Mouse (Mus musculus): ENCODE measurements around the gene Elmod3. TPM values are rescaled to one million over a fixed set of nuclear protein-coding genes. Genes with fewer than 3 reads are reported as not detected.
A peak's percentile ranks its signal among the peaks of the same experiment; 100 is the strongest.
"Not testable (repeated sequence)": the region's sequence is repeated elsewhere in the genome, so short reads cannot be mapped to it uniquely, and the experiment has no call there.

Elmod3 gene
- polyA plus RNA-seq, 1 experiment from 2014 or later, result 16.7 TPM

DNA sequence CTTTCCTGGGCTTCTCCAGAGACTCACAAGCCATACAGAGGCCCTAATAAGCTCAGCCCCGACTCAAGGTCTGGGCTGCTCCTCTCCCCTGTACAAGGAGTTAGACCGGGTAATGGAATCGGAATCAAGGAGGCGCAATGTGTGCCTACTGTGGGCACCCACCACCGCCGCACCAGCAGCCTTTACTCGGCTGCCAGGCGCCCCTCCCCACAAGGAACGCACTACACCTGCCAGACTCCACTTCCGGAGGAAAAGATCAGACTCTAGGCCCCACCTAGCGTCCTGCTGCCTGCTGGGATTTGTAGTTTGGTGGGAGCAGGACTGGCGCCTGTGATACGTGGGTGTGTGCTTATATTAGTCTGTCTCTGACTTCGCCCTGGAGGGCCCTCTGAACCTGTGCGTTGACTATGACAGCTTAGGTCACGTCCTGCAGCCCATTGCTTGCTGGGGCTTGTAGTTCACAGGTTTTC lies 59.6 kb downstream of the Elmod3 start:
- 1% methylated on average over 16 of the region's 16 CpGs for WGBS
- Histone ChIP-seq H3K36me3 (no peaks in the 10 kb centered on the region), H3K27me3 (no peaks in the 10 kb centered on the region), H3K4me3 (peak overlapping the region; percentile 55), H3K9ac (peak overlapping the region; percentile 59), H3K4me1 (peaks cover 28% of the 10 kb centered on the region), H3K4me2 (replicated peaks) (peak overlapping the region; percentile 83), H3K9me3 (peaks cover 4% of the 10 kb centered on the region; the same call in 1 of the 2 replicates), H3K27ac (no peak overlapping the region)
- ATAC-seq (ENCODE audit: low FRiP score, low read depth), result peak; percentile 91

DNA sequence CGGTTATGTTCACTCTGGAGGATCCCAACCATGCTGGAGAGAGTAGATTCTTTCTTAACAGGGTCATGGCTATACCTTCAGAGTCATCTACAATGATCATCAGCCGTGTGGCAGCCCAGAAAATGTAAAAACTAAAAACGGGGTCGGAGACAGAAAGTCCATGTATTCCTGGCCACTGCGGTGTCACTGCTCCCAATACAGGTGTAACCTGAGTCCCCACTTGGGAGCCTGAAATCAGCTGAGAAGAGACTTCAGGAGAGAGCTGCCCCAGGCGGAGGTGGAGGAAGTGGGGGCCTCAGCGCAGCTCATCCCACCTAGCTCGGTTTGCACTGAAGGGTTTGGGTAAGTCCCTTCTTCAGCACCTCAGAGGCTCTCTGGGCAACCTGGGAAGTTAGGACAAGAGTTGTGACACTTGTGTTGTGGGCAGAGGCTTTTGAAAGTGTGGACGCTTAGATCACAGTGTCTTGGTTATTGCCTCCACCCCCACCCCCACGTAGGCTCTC lies 60.2 kb downstream of the Elmod3 start:
- Histone ChIP-seq H3K36me3 (no peaks in the 10 kb centered on the region), H3K9ac (peak overlapping the region; percentile 59), H3K4me1 (peaks cover 28% of the 10 kb centered on the region), H3K27me3 (no peaks in the 10 kb centered on the region), H3K4me3 (peak overlapping the region; percentile 55), H3K9me3 (peaks cover 4% of the 10 kb centered on the region; the same call in 1 of the 2 replicates), H3K4me2 (replicated peaks) (peak overlapping the region; percentile 83), H3K27ac (no peak overlapping the region)
- no peak for ATAC-seq (ENCODE audit: low FRiP score, low read depth)
- WGBS, result 42% methylated on average over 10 of the region's 10 CpGs

DNA sequence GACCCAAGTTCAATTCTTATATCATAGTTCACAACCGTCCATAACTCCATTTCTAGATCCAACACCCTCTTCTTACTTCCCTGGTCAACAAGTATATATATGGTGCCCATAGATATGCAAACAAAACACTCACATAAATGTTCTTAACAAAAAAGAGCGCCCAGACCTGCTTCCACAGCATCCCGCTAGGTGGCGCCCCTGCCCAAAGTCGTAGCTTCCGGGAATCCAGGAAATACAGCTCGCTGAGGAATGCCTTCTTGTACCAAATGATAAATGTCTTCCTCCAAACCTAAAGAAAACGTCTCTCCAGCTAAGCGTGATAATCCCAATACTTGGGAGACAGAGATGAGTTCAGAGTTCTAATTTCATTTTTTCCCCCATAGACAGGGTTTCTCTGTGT lies 63.0 kb downstream of the Elmod3 start:
- H3K9ac ChIP-seq, result no peak overlapping the region
- H3K9me3 ChIP-seq, result no peaks in the 10 kb centered on the region
- H3K4me3 ChIP-seq, result no peak overlapping the region
- H3K4me2 ChIP-seq (replicated peaks), result peak overlapping the region; percentile 48
- ATAC-seq (ENCODE audit: low FRiP score, low read depth), result no peak
- WGBS, result 8% methylated on average over 9 of the region's 9 CpGs
- no peaks in the 10 kb centered on the region for H3K27me3 ChIP-seq
- H3K4me1 ChIP-seq, result peaks cover 35% of the 10 kb centered on the region
- no peak overlapping the region for H3K27ac ChIP-seq
- no peaks in the 10 kb centered on the region for H3K36me3 ChIP-seq

DNA sequence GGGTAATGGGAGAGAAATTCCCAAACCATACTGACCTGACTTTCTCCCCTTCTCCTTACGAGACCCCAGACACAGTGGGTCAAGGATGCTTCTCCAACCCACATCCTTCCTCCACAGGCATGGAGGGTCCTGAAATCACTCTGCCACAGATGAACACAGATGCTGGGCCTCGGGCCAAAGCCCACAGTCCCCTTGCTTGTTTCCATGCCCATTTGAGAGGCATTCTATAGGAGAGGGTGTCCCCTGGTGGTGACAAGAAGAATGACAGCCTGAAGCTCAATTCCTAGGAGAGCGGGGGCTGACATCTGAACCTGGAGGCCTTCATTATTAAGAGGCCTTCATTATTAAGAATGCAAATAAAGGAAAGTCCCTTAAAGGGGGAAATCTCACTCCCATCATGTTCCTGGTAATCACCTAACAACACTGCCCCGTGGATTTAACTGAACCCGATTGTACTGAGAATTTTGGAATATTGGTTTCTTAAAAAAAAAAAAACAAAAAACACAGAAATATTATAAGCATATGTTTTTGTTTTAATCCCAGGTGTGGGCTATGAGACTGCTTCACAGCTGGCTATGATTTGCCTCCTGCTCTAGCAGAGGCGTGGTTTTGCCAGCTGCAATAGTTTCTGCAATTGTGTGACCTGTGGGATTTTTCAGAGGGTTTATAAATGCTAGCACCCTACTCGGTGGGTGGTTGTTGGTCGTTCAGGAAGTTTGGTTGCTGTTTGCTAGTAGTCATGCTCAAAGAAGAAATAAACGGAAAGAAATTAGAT lies 64.0 kb downstream of the Elmod3 start:
- peaks cover 35% of the 10 kb centered on the region for H3K4me1 ChIP-seq
- peak overlapping the region; percentile 52; the same call in 1 of the 2 replicates for H3K27ac ChIP-seq
- H3K27me3 ChIP-seq, result no peaks in the 10 kb centered on the region
- no peak overlapping the region for H3K4me3 ChIP-seq
- no peak overlapping the region for H3K9ac ChIP-seq
- H3K4me2 ChIP-seq (replicated peaks), result 0 out of 2 replicates have a peak overlapping the region, but pooled peaks have one; percentile 7
- no peaks in the 10 kb centered on the region for H3K9me3 ChIP-seq
- ATAC-seq (ENCODE audit: low FRiP score, low read depth), result peak; percentile 69
- H3K36me3 ChIP-seq, result no peaks in the 10 kb centered on the region
- WGBS, result 17% methylated on average over 9 of the region's 9 CpGs

DNA sequence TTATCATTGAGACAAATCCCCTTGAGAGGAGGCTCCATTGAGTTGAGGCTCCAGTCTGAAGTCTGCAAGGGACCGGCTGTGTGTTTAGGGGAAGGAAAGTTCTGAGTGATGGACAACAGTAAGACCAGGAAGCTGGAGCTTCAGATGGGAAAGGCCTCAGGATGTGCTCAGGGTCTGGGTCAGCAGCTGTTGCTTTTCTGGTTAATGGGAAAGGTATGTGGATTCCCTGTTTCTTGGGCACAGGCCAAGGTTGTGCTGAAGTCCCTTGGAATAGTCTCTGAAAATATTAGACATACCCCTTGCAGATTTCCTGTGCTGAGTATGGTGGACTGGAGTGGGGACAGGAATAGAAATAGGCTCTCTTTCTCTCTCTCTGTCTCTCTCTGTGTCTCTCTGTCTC lies 64.7 kb downstream of the Elmod3 start:
- not testable (repeated sequence) for H3K27ac ChIP-seq
- peak; percentile 72 for ATAC-seq (ENCODE audit: low FRiP score, low read depth)
- 47% methylated on average over 1 of the region's 1 CpGs for WGBS

DNA sequence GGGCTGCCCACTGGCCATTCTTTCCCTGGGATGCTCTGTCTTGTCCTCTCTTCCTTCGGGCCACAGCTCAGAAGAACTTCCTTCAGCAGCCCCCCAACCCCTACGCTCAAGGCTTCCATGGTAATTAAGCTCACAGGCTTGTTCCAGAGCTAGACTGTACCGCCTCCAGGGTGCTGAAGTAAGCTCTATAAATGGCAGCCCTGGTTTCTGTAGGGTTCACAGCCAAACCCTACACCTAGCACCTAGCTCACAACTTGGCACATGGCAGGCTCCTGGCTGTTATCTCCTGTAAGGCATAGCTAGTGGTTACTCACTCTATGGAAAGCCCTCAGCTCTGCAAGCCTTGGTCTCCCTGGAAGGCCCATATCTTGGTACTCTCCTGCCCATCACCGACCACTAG lies 65.6 kb downstream of the Elmod3 start:
- Histone ChIP-seq H3K36me3 (no peaks in the 10 kb centered on the region), H3K9ac (no peak overlapping the region), H3K9me3 (no peaks in the 10 kb centered on the region), H3K4me2 (replicated peaks) (no peak overlapping the region), H3K27me3 (no peaks in the 10 kb centered on the region), H3K4me1 (peaks cover 29% of the 10 kb centered on the region), H3K27ac (peak overlapping the region; percentile 33; the same call in 1 of the 2 replicates), H3K4me3 (no peak overlapping the region)
- WGBS, result 74% methylated on average over 4 of the region's 4 CpGs
- ATAC-seq (ENCODE audit: low FRiP score, low read depth), result no peak

More for the DNA sequence above, 64.7 kb downstream of the Elmod3 start:
- not testable (repeated sequence) for H3K9ac ChIP-seq; H3K36me3 ChIP-seq; H3K9me3 ChIP-seq; H3K4me3 ChIP-seq; H3K27me3 ChIP-seq; H3K4me2 ChIP-seq (replicated peaks)
- H3K4me1 ChIP-seq, result peaks cover 35% of the 10 kb centered on the region

DNA sequence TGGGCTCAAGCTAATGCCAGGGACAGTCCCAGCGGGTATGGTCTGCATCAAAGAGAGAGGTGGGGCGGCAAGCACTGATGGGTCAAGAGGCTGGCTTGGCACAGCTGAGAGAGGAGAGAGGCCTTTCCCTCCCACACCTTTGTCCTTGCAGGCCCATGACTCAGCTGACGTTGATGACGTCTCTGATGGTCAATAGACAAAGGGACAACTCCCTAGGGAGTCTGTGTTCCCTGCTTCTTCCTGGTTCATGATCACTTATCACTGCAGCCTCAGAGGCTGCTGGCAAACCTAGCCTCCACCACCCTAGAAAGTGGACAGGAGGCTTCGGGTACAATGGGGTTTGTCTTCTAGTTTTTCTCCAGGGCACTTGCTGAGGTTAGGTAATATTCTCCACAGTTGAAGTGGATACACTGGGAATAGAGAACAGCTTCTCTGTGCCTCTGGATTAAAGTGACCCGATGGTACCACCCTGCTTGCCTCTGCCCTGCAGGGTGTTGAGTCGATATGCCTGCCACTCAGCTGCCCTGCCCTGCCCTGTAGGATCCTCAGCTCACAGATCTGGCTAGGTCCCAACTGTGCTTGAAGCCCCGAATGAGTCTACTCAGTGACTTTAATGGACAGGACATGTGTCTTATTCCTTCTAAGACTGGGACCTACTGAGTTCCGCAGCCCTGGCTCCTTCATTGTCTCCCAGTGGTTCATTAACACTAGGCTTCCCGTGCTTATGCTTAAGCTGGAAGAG lies 69.6 kb downstream of the Elmod3 start:
- Histone ChIP-seq H3K4me3 (no peak overlapping the region), H3K36me3 (no peaks in the 10 kb centered on the region), H3K4me1 (peaks cover 13% of the 10 kb centered on the region), H3K9ac (no peak overlapping the region), H3K27ac (no peak overlapping the region), H3K4me2 (replicated peaks) (no peak overlapping the region), H3K9me3 (no peaks in the 10 kb centered on the region), H3K27me3 (no peaks in the 10 kb centered on the region)
- WGBS, result 80% methylated on average over 10 of the region's 10 CpGs
- ATAC-seq (ENCODE audit: low FRiP score, low read depth), result no peak

DNA sequence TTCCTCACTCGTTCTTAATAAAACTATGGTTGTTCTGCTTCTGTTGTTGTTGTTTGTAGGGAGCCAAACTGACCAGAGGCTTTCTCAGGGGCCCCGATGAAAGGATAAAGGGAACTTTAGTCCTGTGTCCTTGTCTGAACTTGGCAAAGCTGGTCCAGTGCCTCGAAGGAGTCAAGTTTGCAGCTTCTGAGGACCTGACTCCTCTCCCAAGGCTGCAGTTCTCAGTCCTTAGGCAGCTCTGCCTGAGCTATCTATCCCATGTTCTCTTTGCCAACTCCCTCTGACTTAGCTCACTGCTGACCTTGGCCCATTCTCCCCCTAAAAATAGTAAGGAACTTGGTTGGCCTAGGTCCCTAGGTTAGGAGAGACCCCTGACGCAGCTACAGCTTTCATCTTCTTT lies 71.1 kb downstream of the Elmod3 start:
- H3K27me3 ChIP-seq, result no peaks in the 10 kb centered on the region
- H3K36me3 ChIP-seq, result no peaks in the 10 kb centered on the region
- no peaks in the 10 kb centered on the region for H3K9me3 ChIP-seq
- H3K9ac ChIP-seq, result no peak overlapping the region
- no peak overlapping the region for H3K4me2 ChIP-seq (replicated peaks)
- no peak for ATAC-seq (ENCODE audit: low FRiP score, low read depth)
- H3K27ac ChIP-seq, result no peak overlapping the region
- H3K4me1 ChIP-seq, result no peaks in the 10 kb centered on the region
- WGBS, result 84% methylated on average over 4 of the region's 4 CpGs
- H3K4me3 ChIP-seq, result no peak overlapping the region

DNA sequence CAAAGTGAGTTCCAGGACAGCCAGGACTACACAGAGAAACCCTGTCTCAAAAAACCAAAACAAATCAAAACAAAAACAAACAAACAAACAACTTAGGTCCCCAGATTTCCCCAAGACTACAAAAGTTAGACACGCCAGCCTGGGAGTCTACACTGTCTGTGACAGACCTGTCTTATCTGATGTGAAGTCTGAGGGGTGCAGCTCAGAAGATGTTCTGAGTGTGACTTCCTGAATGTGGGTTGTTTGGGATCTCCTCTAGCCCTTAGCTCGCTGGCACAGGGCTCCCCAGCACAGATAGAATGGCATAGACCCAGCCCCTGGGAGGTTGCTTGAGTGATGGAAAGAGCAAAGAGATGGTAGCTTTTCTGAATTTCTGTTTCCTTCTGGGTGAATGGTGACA lies 74.1 kb downstream of the Elmod3 start:
- Histone ChIP-seq H3K27ac (no peak overlapping the region), H3K9ac (no peak overlapping the region), H3K4me1 (peaks cover 14% of the 10 kb centered on the region), H3K9me3 (no peaks in the 10 kb centered on the region), H3K27me3 (no peaks in the 10 kb centered on the region), H3K4me2 (replicated peaks) (no peak overlapping the region), H3K36me3 (no peaks in the 10 kb centered on the region), H3K4me3 (no peak overlapping the region)
- no peak for ATAC-seq (ENCODE audit: low FRiP score, low read depth)
- 76% methylated on average over 2 of the region's 2 CpGs for WGBS

DNA sequence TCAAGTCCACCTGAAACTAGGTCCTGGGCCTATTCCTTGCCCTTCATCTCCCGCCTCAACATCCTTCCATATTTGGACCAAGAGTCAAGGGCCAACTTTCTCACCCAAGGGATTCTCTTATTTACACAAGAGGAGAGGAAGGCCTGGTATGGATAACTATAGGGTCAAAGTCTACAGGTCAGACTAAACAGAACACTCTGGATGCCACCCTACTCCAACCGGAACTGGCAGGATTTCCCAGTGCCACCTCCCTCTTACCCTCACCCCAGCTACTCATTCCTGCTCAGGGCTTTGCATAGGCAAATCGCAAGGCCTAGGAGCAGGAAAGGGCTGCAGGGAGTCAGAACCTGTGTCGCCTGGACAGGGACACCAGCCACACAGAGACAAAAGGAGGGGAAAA lies 75.0 kb downstream of the Elmod3 start:
- Histone ChIP-seq H3K4me2 (replicated peaks) (no peak overlapping the region), H3K9ac (no peak overlapping the region), H3K9me3 (no peaks in the 10 kb centered on the region), H3K27ac (no peak overlapping the region), H3K36me3 (no peaks in the 10 kb centered on the region), H3K4me1 (peaks cover 17% of the 10 kb centered on the region), H3K27me3 (no peaks in the 10 kb centered on the region), H3K4me3 (no peak overlapping the region)
- no peak for ATAC-seq (ENCODE audit: low FRiP score, low read depth)
- WGBS, result 76% methylated on average over 4 of the region's 4 CpGs

DNA sequence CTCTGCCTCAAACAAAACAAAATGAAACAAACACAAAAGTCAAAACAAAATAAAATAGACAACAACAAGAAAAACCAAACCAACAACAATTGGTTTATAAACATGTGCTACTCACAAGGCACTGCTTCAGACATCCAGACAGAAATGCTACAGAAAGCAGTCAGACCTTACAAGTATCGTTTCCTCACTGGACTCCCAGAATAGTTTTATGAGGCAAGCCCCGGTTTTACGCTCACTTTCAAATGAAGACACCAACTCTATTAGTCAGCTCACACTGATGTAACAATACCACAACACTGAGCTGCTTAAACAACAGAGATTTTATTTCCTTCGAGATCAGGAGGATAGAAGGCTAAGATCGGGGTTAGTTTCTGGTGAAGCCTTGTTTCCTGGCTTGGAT lies 75.9 kb downstream of the Elmod3 start:
- Histone ChIP-seq H3K9ac (no peak overlapping the region), H3K27me3 (no peaks in the 10 kb centered on the region), H3K36me3 (no peaks in the 10 kb centered on the region), H3K4me3 (no peak overlapping the region), H3K4me2 (replicated peaks) (no peak overlapping the region), H3K27ac (no peak overlapping the region), H3K4me1 (peaks cover 17% of the 10 kb centered on the region), H3K9me3 (no peaks in the 10 kb centered on the region)
- WGBS, result 52% methylated on average over 5 of the region's 5 CpGs
- no peak for ATAC-seq (ENCODE audit: low FRiP score, low read depth)

DNA sequence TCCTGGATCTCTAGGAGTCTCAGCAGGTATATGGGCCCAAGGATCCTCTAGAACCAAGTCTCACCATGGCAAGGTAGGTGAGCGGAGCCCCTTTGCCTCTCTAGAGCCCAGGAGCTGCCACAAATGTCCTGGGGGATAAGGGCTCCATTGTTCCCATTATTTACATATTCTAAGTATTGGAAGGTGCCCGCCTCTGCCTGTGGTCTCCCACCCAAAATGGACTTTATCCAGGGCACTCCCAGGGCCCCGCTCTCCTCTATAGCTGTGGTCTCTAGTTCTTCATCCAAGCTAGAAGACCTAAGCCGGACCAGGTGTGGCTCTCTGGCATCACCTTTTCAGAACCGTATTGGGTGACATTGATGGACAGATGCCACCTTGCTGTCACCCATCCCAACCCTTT lies 76.6 kb downstream of the Elmod3 start, which contains the start of gene Sh2d6:
Sh2d6 (minus strand) TSS at position 101 of the 400 bp plus-strand sequence.
- no peak within 1 kb of the TSS for H3K4me3 ChIP-seq
- no peaks in the 10 kb centered on the region for H3K27me3 ChIP-seq
- H3K36me3 ChIP-seq, result no peaks in the 10 kb centered on the region
- H3K4me1 ChIP-seq, result peaks cover 17% of the 10 kb centered on the region
- H3K9me3 ChIP-seq, result no peaks in the 10 kb centered on the region
- WGBS, result 91% methylated on average over 5 of the region's 5 CpGs
- H3K4me2 ChIP-seq (replicated peaks), result no peak within 1 kb of the TSS
- H3K27ac ChIP-seq, result 0 out of 2 replicates have a peak within 1 kb of the TSS, but pooled peaks have one; percentile 33
- no peak for ATAC-seq (ENCODE audit: low FRiP score, low read depth)
- H3K9ac ChIP-seq, result no peak within 1 kb of the TSS
